Mouse (Mus musculus): ENCODE data around the gene Cstf2t. TPM values are rescaled to one million over a fixed set of nuclear protein-coding genes. Genes with fewer than 3 reads are reported as not detected.

The Cstf2t gene
- polyA plus RNA-seq (2012; rRNA removed), result 13.2 and 13.4 TPM in 2 replicates

GRCm38 (mm10) chr19:31082662-31083429, at the start of gene Cstf2t:
TSS of gene Cstf2t (plus strand) at chr19:31082837.
- Histone ChIP-seq H3K27me3 (replicated peaks; ENCODE audit: control insufficient read depth, insufficient read depth, low read length) (no peaks in the 10 kb centered on the region), H3K4me3 (ENCODE audit: insufficient read depth, low read depth, low read length) (peak within 1 kb of the TSS; percentile 64), H3K27ac (ENCODE audit: insufficient read depth, low read depth, low read length) (peak within 1 kb of the TSS; percentile 66), H3K4me1 (ENCODE audit: control insufficient read depth, insufficient read depth, low read length) (0 out of 2 replicates have a peak, but pooled peaks cover 3% of the 10 kb centered on the region), H3K36me3 (ENCODE audit: control insufficient read depth, insufficient read depth, low read length) (no peaks in the 10 kb centered on the region; the same call in 1 of the 2 replicates)
- DNase-seq, result peak; percentile 100
- 2% methylated on average over 56 of the region's 56 CpGs for WGBS
- peak; percentile 70 for TF ChIP-seq POLR2A (IDR thresholded peaks at IDR 0.05; ENCODE audit: low read depth, low read length)
- no peak for TF ChIP-seq CTCF (conservative IDR thresholded peaks at IDR 0.05; ENCODE audit: insufficient read depth, insufficient read length, low read depth, low read length)

GRCm38 (mm10) chr19:31038951-31039350, 43.7 kb upstream of the Cstf2t start:
- Histone ChIP-seq H3K27me3 (replicated peaks; ENCODE audit: control insufficient read depth, insufficient read depth, low read length) (no peaks in the 10 kb centered on the region), H3K4me1 (ENCODE audit: control insufficient read depth, insufficient read depth, low read length) (no peaks in the 10 kb centered on the region), H3K27ac (ENCODE audit: insufficient read depth, low read depth, low read length) (no peak overlapping the region), H3K36me3 (ENCODE audit: control insufficient read depth, insufficient read depth, low read length) (no peaks in the 10 kb centered on the region), H3K4me3 (ENCODE audit: insufficient read depth, low read depth, low read length) (no peak overlapping the region)
- no peak for DNase-seq
- TF ChIP-seq POLR2A (IDR thresholded peaks at IDR 0.05; ENCODE audit: low read depth, low read length), result no peak
- no peak for TF ChIP-seq CTCF (conservative IDR thresholded peaks at IDR 0.05; ENCODE audit: insufficient read depth, insufficient read length, low read depth, low read length)
- 83% methylated on average over 3 of the region's 3 CpGs for WGBS

- Histone ChIP-seq H3K27me3 (replicated peaks; ENCODE audit: control insufficient read depth, insufficient read depth, low read length) (no peaks in the 10 kb centered on the region), H3K4me1 (ENCODE audit: control insufficient read depth, insufficient read depth, low read length) (no peaks in the 10 kb centered on the region), H3K36me3 (ENCODE audit: control insufficient read depth, insufficient read depth, low read length) (no peaks in the 10 kb centered on the region), H3K4me3 (ENCODE audit: insufficient read depth, low read depth, low read length) (no peak overlapping the region), H3K27ac (ENCODE audit: insufficient read depth, low read depth, low read length) (no peak overlapping the region)
- WGBS, result 90% methylated on average over 2 of the region's 2 CpGs
- TF ChIP-seq POLR2A (IDR thresholded peaks at IDR 0.05; ENCODE audit: low read depth, low read length), result no peak
- DNase-seq, result no peak
Observed at GRCm38 (mm10) chr19:31040948-31041847, 41.4 kb upstream of the Cstf2t start.

- Histone ChIP-seq H3K36me3 (ENCODE audit: control insufficient read depth, insufficient read depth, low read length) (no peaks in the 10 kb centered on the region), H3K4me3 (ENCODE audit: insufficient read depth, low read depth, low read length) (no peak overlapping the region), H3K27me3 (replicated peaks; ENCODE audit: control insufficient read depth, insufficient read depth, low read length) (no peaks in the 10 kb centered on the region), H3K4me1 (ENCODE audit: control insufficient read depth, insufficient read depth, low read length) (no peaks in the 10 kb centered on the region), H3K27ac (ENCODE audit: insufficient read depth, low read depth, low read length) (no peak overlapping the region)
- DNase-seq, result no peak
- WGBS, result 99% methylated on average over 4 of the region's 4 CpGs
- TF ChIP-seq CTCF (conservative IDR thresholded peaks at IDR 0.05; ENCODE audit: insufficient read depth, insufficient read length, low read depth, low read length) (no peak), POLR2A (IDR thresholded peaks at IDR 0.05; ENCODE audit: low read depth, low read length) (no peak)
Observed at GRCm38 (mm10) chr19:31046601-31047000, 36.0 kb upstream of the Cstf2t start.

GRCm38 (mm10) chr19:31064740-31065139, 17.9 kb upstream of the Cstf2t start:
- Histone ChIP-seq H3K27ac (ENCODE audit: insufficient read depth, low read depth, low read length) (no peak overlapping the region), H3K4me1 (ENCODE audit: control insufficient read depth, insufficient read depth, low read length) (no peaks in the 10 kb centered on the region), H3K27me3 (replicated peaks; ENCODE audit: control insufficient read depth, insufficient read depth, low read length) (no peaks in the 10 kb centered on the region), H3K36me3 (ENCODE audit: control insufficient read depth, insufficient read depth, low read length) (no peaks in the 10 kb centered on the region), H3K4me3 (ENCODE audit: insufficient read depth, low read depth, low read length) (no peak overlapping the region)
- no peak for TF ChIP-seq CTCF (conservative IDR thresholded peaks at IDR 0.05; ENCODE audit: insufficient read depth, insufficient read length, low read depth, low read length)
- TF ChIP-seq POLR2A (IDR thresholded peaks at IDR 0.05; ENCODE audit: low read depth, low read length), result no peak
- DNase-seq, result no peak
- 53% methylated on average over 1 of the region's 1 CpGs for WGBS

- no peak for TF ChIP-seq POLR2A (IDR thresholded peaks at IDR 0.05; ENCODE audit: low read depth, low read length)
- no peak for TF ChIP-seq CTCF (conservative IDR thresholded peaks at IDR 0.05; ENCODE audit: insufficient read depth, insufficient read length, low read depth, low read length)
- H3K27ac ChIP-seq (ENCODE audit: insufficient read depth, low read depth, low read length), result no peak overlapping the region
- no peak for DNase-seq
- no peaks in the 10 kb centered on the region for H3K27me3 ChIP-seq (replicated peaks; ENCODE audit: control insufficient read depth, insufficient read depth, low read length)
- H3K4me1 ChIP-seq (ENCODE audit: control insufficient read depth, insufficient read depth, low read length), result no peaks in the 10 kb centered on the region
- WGBS, result 76% methylated on average over 11 of the region's 11 CpGs
- no peaks in the 10 kb centered on the region for H3K36me3 ChIP-seq (ENCODE audit: control insufficient read depth, insufficient read depth, low read length)
- H3K4me3 ChIP-seq (ENCODE audit: insufficient read depth, low read depth, low read length), result peak overlapping the region; percentile 36; the same call in 1 of the 2 replicates
Observed at GRCm38 (mm10) chr19:31065206-31065781, 17.3 kb upstream of the Cstf2t start.

All from kidney, adult 2 months (tissue).